Mouse (Mus musculus) Patski (cell line): ENCODE measurements around the gene 4933402N03Rik. TPM values are rescaled to one million over a fixed set of nuclear protein-coding genes. Genes with fewer than 3 reads are reported as not detected.

Experiments
- ATAC-seq: fragments of 100-300 bp; one replicate; pipeline ENCODE4 v1.8.0; 2021
- CTCF ChIA-PET: fragments of 350-600 bp; sonication (Branson Sonifier 250); formaldehyde crosslinking; loops from one replicate; lab custom pipeline; 2022; ENCODE audit warnings: inconsistent platforms; lab: Charles Lee
- POLR2A ChIA-PET: fragments of 350-600 bp; sonication (Branson Sonifier 250); formaldehyde crosslinking; loops from one replicate; lab custom pipeline; 2022; ENCODE audit warnings: antibody characterized with exemption, inconsistent platforms; lab: Charles Lee
- DNase-seq: peaks from one replicate; pipeline ENCODE4 v3.0.0-alpha.2; 2011; ENCODE audit warnings: low read depth, low spot score
- H3K27me3 ChIP-seq: fragments of 371-371 bp; one replicate; pipeline ENCODE4 v1.5.1; 2021
- CTCF ChIP-seq: fragments of 100-300 bp; IDR thresholded peaks from one replicate; pipeline ENCODE4 v1.5.1; 2021
- in situ Hi-C: fragments of 300-500 bp; cut with MboI; formaldehyde crosslinking; loops from 3 replicates; pipeline ENCODE4 v1.11.1; 2018; ENCODE audit warnings: low pct_unique_long_range_greater_than_20kb, mixed read lengths
- polyA plus RNA-seq: library from polyadenylated mRNA; unstranded; gene quantifications from one replicate; pipeline ENCODE4 v1.2.3, GENCODE M21; 2021

Gene 4933402N03Rik
- not detected for polyA plus RNA-seq

DNA sequence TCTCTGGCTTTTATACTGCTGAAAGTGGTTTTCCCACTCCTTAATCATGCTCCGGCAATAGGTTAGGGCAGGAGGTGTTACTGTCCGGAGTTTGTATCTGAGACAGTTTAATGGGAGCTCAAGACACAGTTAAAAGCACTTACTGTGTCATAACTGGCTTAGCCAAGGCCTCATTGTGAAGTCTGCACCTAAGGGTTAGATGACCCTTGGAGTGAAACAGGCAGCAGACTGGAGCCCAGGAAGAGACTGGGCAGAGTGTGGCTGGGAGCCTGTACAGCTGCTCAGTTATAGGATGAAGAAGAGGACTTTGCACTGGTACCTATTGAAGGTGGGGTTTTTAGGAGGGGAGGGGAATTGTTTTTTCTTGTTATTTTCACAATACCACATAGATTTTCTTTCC lies at the start of gene 4933402N03Rik:
Gene 4933402N03Rik, minus strand, starts transcription at position 101 of the 400 bp plus-strand sequence.
- H3K27me3 ChIP-seq: peaks cover 10% of the 10 kb centered on the region
- in situ Hi-C loops: no loop called here
- no peak for TF ChIP-seq CTCF
- DNase-seq (no peak), ATAC-seq (no peak)
- ChIA-PET POLR2A (no interaction called here), CTCF (no interaction called here)

DNA sequence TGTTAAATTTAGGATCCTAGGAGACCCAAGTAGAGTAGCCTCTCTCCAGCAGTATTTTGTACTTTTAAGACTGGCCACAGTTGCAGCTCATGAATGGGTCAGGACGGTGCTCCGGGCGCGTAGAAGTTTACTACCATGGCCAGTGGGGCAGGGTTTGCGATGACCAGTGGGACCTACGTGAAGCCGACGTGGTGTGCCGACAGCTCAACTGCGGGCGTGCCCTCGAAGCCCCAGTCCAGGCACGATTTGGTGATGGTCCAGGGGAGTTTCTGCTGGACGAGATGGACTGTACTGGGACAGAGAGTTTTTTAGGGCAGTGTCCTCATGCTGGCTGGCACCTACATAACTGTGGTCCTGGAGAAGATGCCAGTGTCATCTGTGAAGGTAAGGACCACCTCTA lies 41.9 kb upstream of the 4933402N03Rik start:
- ChIA-PET POLR2A (no interaction called here), CTCF (no interaction called here)
- no peak for DNase-seq
- no peak for TF ChIP-seq CTCF
- no peaks in the 10 kb centered on the region for H3K27me3 ChIP-seq
- in situ Hi-C loops: no loop called here
- ATAC-seq: no peak

DNA sequence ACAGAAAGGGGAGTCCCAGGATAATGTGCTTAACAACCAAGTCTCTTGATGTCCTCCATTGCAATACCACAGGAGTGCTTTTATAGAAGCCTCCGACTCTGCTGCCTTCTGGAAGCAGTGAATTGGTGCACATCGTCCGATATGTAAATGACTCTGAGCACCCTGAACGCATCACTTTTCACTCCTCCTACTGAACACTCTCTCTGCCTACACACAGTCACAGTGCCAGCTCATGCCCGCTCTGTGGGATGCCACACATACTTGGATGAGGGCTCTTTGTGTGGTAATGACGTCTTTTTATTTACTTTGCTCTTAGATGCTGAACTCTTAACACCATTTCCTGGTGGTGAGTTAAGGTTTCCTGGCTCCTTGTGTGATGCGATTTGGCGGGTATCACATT lies 40.9 kb upstream of the 4933402N03Rik start:
- ChIA-PET POLR2A (no interaction called here), CTCF (interaction anchor here (1.0 kb wide), 1 partner anchor 10 kb away, joined by 3 read pairs; no protein-coding TSS in a partner anchor)
- ATAC-seq (peak; percentile 88), DNase-seq (no peak)
- no peak for TF ChIP-seq CTCF
- in situ Hi-C loops: no loop called here
- no peaks in the 10 kb centered on the region for H3K27me3 ChIP-seq

DNA sequence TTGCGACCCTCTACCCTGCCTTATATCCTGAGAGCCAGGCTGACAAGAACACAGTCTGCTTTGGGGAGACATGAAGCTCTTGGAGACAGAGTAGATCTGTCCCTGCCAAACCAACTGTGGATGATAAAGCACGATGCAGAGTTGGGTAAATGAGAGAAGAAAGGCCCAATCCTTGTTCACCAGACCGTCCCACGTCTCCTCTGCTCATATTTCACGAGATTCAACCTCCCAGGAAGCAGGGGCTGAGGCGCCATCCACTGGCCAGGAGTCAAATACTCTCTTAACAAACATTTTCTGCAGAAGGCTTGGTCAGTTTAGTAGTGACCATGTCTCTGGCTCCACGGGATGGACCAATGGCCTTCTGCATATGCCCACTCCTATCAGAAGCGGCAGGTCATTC lies 38.2 kb upstream of the 4933402N03Rik start:
- DNase-seq: no peak
- peak; percentile 37 for TF ChIP-seq CTCF

DNA sequence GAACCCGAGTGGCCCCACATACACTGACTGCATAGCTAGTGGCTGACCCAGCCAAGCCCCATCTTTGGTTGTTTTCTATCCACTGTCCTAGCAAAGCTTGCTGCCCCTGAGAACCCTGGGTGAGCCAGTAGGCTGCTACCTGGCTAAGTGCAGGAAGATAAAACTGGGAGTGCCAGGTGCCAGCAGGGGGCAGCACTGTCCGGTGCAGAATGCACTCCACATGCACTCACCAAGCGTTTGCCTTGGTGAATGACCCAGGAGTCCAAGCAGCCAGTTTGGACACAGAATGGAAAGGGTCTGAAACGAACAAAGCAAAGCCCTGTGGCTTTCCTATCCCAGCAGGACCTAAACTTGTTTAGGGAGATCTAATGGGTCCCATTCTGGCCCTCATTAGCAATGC lies 36.6 kb upstream of the 4933402N03Rik start:
- peak; percentile 69 for TF ChIP-seq CTCF
- DNase-seq (no peak), ATAC-seq (no peak)
- ChIA-PET CTCF (no interaction called here), POLR2A (no interaction called here)
- in situ Hi-C loops: no loop called here
- H3K27me3 ChIP-seq: no peaks in the 10 kb centered on the region

More for the DNA sequence above, 38.2 kb upstream of the 4933402N03Rik start:
- ATAC-seq: no peak
- ChIA-PET CTCF (interaction anchor here (1.3 kb wide), 1 partner anchor 11 kb away, joined by 4 read pairs; no protein-coding TSS in a partner anchor), POLR2A (no interaction called here)
- H3K27me3 ChIP-seq: no peaks in the 10 kb centered on the region
- in situ Hi-C loops: no loop called here

DNA sequence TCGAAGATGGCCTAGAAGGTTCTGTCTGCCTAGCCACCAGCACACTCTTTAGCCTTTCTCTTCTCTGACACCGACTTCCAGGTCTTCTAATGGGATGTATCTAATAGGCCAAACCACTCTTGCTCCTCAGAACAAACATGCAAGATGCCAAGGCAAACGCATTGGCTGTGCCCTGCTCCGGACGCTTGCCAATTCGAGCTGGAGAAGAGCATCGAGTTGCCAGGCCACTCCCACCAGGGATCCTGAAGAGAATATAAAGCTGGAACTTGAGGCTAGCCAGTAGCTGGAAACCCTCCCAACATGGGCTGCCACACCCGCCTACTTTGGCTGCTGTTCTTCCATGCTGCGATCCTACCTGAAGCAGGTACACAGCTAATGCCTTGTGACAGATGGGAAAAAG lies 28.0 kb upstream of the 4933402N03Rik start, which contains the start of gene 5430419D17Rik:
Gene 5430419D17Rik, plus strand, starts transcription at position 282 of the 400 bp plus-strand sequence.
- in situ Hi-C loops: no loop called here
- ChIA-PET CTCF (interaction anchor here (1.0 kb wide), 1 partner anchor 10 kb away, joined by 4 read pairs; no protein-coding TSS in a partner anchor), POLR2A (no interaction called here)
- ATAC-seq (no peak), DNase-seq (no peak)
- no peak for TF ChIP-seq CTCF
- no peaks in the 10 kb centered on the region for H3K27me3 ChIP-seq

DNA sequence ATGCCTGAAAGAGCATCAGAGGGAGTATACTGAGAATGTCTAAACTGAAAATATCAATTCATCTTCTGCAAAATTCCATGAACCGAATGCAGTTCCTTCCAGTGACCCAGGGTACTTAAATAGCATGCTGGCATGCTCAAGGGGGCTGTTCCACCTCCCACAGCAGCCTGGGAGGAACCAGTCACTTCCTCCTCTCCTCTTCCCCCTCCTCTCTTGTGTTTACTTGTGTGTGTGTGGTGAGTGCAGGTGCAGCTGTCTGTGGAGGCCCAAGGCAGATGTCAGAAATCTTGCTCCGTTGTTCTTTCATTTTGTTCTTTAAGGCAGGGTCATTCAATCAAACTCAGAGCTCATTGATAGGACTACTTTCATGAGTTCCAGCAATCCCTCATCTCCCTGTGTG lies 23.0 kb upstream of the 4933402N03Rik start:
- CTCF ChIA-PET: no interaction called here
- ATAC-seq (no peak), DNase-seq (no peak)
- TF ChIP-seq CTCF: no peak
- POLR2A ChIA-PET: no interaction called here
- no peaks in the 10 kb centered on the region for H3K27me3 ChIP-seq
- in situ Hi-C loops: no loop called here

DNA sequence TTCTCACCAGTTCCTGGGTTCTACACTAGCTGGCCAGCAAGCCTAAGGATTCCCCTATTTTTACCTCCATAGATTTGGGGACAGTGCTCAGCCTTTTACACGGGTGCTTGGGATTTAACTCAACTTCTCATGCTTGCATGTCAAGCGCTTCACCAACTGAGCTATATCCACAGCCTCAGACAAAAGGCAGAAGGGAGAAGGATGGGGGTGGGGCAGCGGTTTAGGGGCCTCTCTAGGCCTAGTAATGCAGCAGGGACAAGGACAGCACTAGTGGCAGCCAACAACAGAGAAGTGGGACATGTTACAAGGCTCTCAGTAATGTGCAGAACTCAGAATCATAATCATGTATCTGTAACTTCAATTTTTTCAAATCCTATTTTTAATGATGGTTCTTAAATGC lies 21.7 kb upstream of the 4933402N03Rik start:
- in situ Hi-C loops: no loop called here
- DNase-seq (no peak), ATAC-seq (no peak)
- H3K27me3 ChIP-seq: no peaks in the 10 kb centered on the region
- CTCF ChIA-PET: no interaction called here
- POLR2A ChIA-PET: no interaction called here
- TF ChIP-seq CTCF: no peak

DNA sequence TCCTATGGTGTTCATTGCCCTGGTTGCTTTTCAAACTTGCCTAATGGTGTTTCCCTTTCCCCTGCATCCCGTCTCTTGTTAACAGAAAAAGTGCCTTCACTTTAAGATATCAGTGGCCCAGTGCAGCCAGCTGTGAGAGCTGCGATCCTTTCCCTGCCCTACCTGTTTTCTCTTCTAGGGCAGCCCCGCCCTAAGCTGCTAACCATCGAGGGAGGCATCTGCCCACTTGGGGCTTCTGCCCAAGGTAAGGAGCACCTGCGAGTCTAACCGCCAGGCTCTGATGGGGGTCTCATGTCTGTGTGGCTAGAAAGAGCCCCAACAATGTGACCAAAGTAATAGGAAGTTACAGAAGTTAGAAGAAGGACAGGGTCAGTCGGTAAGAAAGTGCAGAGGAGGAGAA lies 16.1 kb upstream of the 4933402N03Rik start:
- in situ Hi-C loops: no loop called here
- peaks cover 9% of the 10 kb centered on the region for H3K27me3 ChIP-seq
- ATAC-seq (no peak), DNase-seq (no peak)
- CTCF ChIA-PET: no interaction called here
- TF ChIP-seq CTCF: no peak
- POLR2A ChIA-PET: no interaction called here

DNA sequence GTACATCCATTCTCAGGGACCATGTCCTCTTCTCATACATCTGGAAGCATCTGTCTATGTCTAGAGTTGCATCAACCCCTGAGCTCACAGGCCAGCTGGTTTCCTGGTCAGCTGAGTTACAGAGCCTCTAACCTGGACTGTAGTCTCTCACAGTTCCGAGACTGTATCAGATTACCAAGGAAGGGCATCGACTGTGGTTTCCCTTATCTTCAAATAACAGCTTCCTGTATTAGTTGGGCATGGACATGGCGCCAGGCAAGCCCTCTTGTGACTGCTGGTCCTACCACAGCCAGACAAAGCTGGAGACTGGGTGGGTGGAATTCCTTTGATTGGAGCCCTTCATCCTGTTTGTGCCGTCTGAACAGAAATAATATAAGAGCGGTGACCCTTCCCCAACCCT lies 6.9 kb upstream of the 4933402N03Rik start:
- POLR2A ChIA-PET: no interaction called here
- no peak for DNase-seq
- ATAC-seq: no peak
- in situ Hi-C loops: no loop called here
- TF ChIP-seq CTCF: no peak
- CTCF ChIA-PET: interaction anchor here (1.4 kb wide), 1 partner anchor 41 kb away, joined by 4 read pairs; no protein-coding TSS in a partner anchor
- H3K27me3 ChIP-seq: peaks cover 6% of the 10 kb centered on the region

DNA sequence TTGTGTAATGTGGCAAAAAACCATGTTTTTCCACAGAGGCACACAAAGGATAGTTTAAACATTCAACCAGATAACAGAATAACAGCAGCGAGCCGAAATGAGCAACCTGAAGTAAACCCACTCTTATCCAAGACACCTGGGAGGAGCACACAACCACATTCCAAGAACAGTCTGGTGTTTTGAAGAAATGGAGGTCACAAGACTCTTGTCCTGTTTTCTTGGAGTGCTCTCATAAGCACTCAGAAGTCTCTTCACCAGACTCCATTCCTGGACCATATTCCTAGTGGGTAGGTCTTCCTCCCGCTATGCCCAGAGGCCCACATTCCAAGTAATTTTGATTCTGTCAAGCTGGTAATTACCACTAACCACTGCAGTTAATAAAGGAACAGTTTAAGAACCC lies 4.1 kb upstream of the 4933402N03Rik start:
- CTCF ChIA-PET: no interaction called here
- peaks cover 6% of the 10 kb centered on the region for H3K27me3 ChIP-seq
- no peak for DNase-seq
- POLR2A ChIA-PET: no interaction called here
- in situ Hi-C loops: no loop called here
- ATAC-seq: no peak
- no peak for TF ChIP-seq CTCF

DNA sequence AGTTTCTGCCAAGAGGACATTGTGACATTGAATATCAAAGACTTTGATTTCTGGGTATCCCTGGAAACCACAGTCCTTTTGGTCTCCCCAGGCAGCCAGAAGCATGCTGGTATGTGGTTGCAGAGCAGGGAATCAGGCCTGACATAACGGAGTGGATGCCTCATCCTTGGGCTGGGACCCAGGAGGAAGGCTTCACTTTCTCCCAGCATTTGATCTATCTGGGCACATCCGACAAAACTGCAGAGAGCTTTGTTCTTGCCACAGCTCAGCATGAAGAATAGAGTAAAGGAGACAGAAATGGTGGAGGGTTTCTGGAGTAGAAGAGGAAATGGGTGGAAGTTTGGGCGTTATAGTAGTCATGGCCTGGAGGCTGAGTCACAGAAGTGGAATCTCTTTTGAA lies 12.9 kb downstream of the 4933402N03Rik start:
- in situ Hi-C loops: no loop called here
- TF ChIP-seq CTCF: no peak
- DNase-seq: no peak
- H3K27me3 ChIP-seq: no peaks in the 10 kb centered on the region
- POLR2A ChIA-PET: no interaction called here
- no peak for ATAC-seq
- CTCF ChIA-PET: interaction anchor here (0.9 kb wide), 1 partner anchor 21 kb away, joined by 4 read pairs; no protein-coding TSS in a partner anchor
